In the genomic region with DNA sequence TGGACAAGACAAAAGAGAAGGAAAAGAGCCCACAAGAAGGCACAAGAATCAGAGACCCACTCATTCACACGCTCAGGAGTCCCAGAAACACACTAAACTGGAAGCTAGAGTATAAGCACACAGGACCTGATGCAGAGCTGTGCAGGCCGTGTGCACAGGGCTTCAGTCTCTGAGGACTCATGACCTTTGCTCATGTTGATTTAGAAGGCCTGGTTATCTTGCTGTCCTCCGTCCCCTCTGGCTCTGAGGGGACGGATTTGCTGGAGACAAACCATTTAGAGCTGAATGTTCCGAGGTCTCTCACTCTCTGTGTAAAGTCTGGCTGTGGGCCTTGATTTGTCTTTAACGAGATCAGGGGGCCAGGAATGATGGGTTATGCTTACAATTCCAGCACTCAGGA, we compare ENCODE assay signal across 31 mouse cellular contexts. TPM values are rescaled to one million over a fixed set of nuclear protein-coding genes. Genes with fewer than 3 reads are reported as not detected.
DNase-seq lines count a peak whose midpoint lies in the region; ATAC-seq lines count a peak whose summit lies in the region.
"Had no signal": no experiment of that assay in that cellular context is flagged by ENCODE, and none has a peak within 500 bp of the region (broad histone marks: within the 10 kb centered on the region; RNA-seq: fewer than 3 reads in every experiment).

No protein-coding gene starts in this region.

- 89% methylated on average over 6 of the region's 6 CpGs for WGBS in neural tube, embryonic 13.5 days
- WGBS in liver, embryonic 16.5 days (ENCODE audit: insufficient replicate concordance), result 65% methylated on average over 6 of the region's 6 CpGs

- DNase-seq in heart, adult 11 months, result peak; percentile 76
- no peak for DNase-seq in heart, adult 9 months (ENCODE audit: low spot score in 2 of 2)
- no peak for DNase-seq in neural tube, embryonic 10.5 days (ENCODE audit: extremely low spot score, low spot score)
- no peak for DNase-seq in adrenal gland, adult 18-20 months (ENCODE audit: low spot score in 2 of 2)
- no peak for DNase-seq in heart, postnatal 14 days
- DNase-seq: adrenal gland, postnatal 14 days; cerebellum, adult 11 months; cerebellum, adult 9-10 months; cerebellum, postnatal 36 days; gastrocnemius, adult 2 months; gastrocnemius, postnatal 36 days; heart, adult 2 months; heart, postnatal 10 days; kidney, adult 9 months; kidney, postnatal 14 days; layer of hippocampus, adult 9-11 months; lung, postnatal 36 days; midbrain, embryonic 14.5 days; right cerebral cortex, postnatal 4 days; thymus, postnatal 4 days had no signal

- intact Hi-C loops in heart, postnatal 14 days (cut with DNase I), result loop anchor here (5.0 kb wide), 1 partner anchor 43 kb away; the partner anchor contains the start of gene Scyl2

- H3K27ac ChIP-seq in neural tube, embryonic 13.5 days (replicated peaks), result no peak overlapping the region
- peak overlapping the region; percentile 63 for H3K27ac ChIP-seq in liver, embryonic 16.5 days (ENCODE audit: low read length)
- H3K27ac ChIP-seq: gastrocnemius, adult 2 months; heart, adult 2 months; heart, embryonic 13.5 days; hindbrain, embryonic 10.5 days; hindbrain, postnatal 0 days; limb, embryonic 10.5 days; limb, embryonic 15.5 days; stomach, postnatal 0 days had no signal

- no peaks in the 10 kb centered on the region for H3K9me3 ChIP-seq in neural tube, embryonic 13.5 days
- H3K9me3 ChIP-seq in liver, embryonic 16.5 days (replicated peaks; ENCODE audit: control insufficient read depth, low read length), result no peaks in the 10 kb centered on the region
- H3K9me3 ChIP-seq: heart, embryonic 13.5 days; hindbrain, embryonic 10.5 days; limb, embryonic 10.5 days; limb, embryonic 15.5 days had no signal

- ATAC-seq in neural tube, embryonic 13.5 days (ENCODE audit: low read depth), result no peak
- ATAC-seq in liver, embryonic 16.5 days (ENCODE audit: low read depth), result peak; percentile 58
- ATAC-seq: forebrain, embryonic 16.5 days; hindbrain, postnatal 0 days; intestine, embryonic 16.5 days; Patski had no signal

- peaks cover 20% of the 10 kb centered on the region for H3K36me3 ChIP-seq in neural tube, embryonic 13.5 days
- peaks cover 12% of the 10 kb centered on the region for H3K36me3 ChIP-seq in liver, embryonic 16.5 days (ENCODE audit: control insufficient read depth, insufficient read depth)

- H3K27me3 ChIP-seq in neural tube, embryonic 13.5 days, result 0 out of 2 replicates have a peak, but pooled peaks cover 3% of the 10 kb centered on the region
- no peaks in the 10 kb centered on the region for H3K27me3 ChIP-seq in liver, embryonic 16.5 days (ENCODE audit: control insufficient read depth, insufficient read depth, low read depth, low read length)
- H3K27me3 ChIP-seq: heart, embryonic 13.5 days; limb, embryonic 15.5 days; Patski had no signal

- H3K4me1 ChIP-seq in neural tube, embryonic 13.5 days (replicated peaks), result peaks cover 19% of the 10 kb centered on the region
- peaks cover 18% of the 10 kb centered on the region for H3K4me1 ChIP-seq in liver, embryonic 16.5 days (ENCODE audit: control insufficient read depth, low read depth, low read length)

- peak overlapping the region; percentile 80; the same call in 1 of the 2 replicates for H3K4me2 ChIP-seq in neural tube, embryonic 13.5 days
- peak overlapping the region; percentile 88; the same call in 1 of the 2 replicates for H3K4me2 ChIP-seq in liver, embryonic 16.5 days (ENCODE audit: low read depth, low read length)

- H3K9ac ChIP-seq in neural tube, embryonic 13.5 days, result no peak overlapping the region
- H3K9ac ChIP-seq in liver, embryonic 16.5 days (ENCODE audit: low read depth, low read length), result no peak overlapping the region
- H3K9ac ChIP-seq: limb, embryonic 15.5 days had no signal

- no peak overlapping the region for H3K4me3 ChIP-seq in neural tube, embryonic 13.5 days
- H3K4me3 ChIP-seq in liver, embryonic 16.5 days (ENCODE audit: low read depth, low read length), result no peak overlapping the region
- H3K4me3 ChIP-seq: heart, adult 2 months had no signal

RNA-seq across cellular contexts. Expression of gene Actr6, which starts 1.7 kb away (rescaled TPM):
- 54.7 and 59.0 TPM in 2 replicates for polyA plus RNA-seq in neural tube, embryonic 13.5 days (2015; fragmentation: Nextera tagmentation; extraction: Ambion mirVana)
- 12.0 and 14.3 TPM in 2 replicates for polyA plus RNA-seq in liver, embryonic 16.5 days (2015; fragmentation: Nextera tagmentation; extraction: Ambion mirVana)
- 10 to 100 TPM; 18.5 to 21.8 TPM for total RNA-seq in adrenal gland, adult 18-20 months (2021)
- 10 to 100 TPM in 1 of 2 experiments, 1 to 10 TPM in 1; 9.9 to 11.8 TPM for total RNA-seq in heart, postnatal 14 days (2021)

RNA-seq across cellular contexts. Expression of gene Uhrf1bp1l, which starts 14.4 kb away (rescaled TPM):
- 31.2 and 31.3 TPM in 2 replicates for polyA plus RNA-seq in neural tube, embryonic 13.5 days (2015; fragmentation: Nextera tagmentation; extraction: Ambion mirVana)
- 12.6 and 13.7 TPM in 2 replicates for polyA plus RNA-seq in liver, embryonic 16.5 days (2015; fragmentation: Nextera tagmentation; extraction: Ambion mirVana)
- 10 to 100 TPM; 57.3 to 75.8 TPM for total RNA-seq in adrenal gland, adult 18-20 months (2021)
- 10 to 100 TPM; 24.7 to 29.0 TPM for total RNA-seq in heart, postnatal 14 days (2021)

RNA-seq across cellular contexts. Expression of gene Scyl2, which starts 44.3 kb away (rescaled TPM):
- polyA plus RNA-seq in neural tube, embryonic 13.5 days (2015; fragmentation: Nextera tagmentation; extraction: Ambion mirVana), result 8.6 and 9.1 TPM in 2 replicates
- polyA plus RNA-seq in liver, embryonic 16.5 days (2015; fragmentation: Nextera tagmentation; extraction: Ambion mirVana), result 2.9 and 3.2 TPM in 2 replicates
- total RNA-seq in adrenal gland, adult 18-20 months (2021), result 10 to 100 TPM; 42.9 to 51.9 TPM
- 10 to 100 TPM; 17.8 to 18.9 TPM for total RNA-seq in heart, postnatal 14 days (2021)
